Mouse (Mus musculus) cerebellum, adult 11-12 months (tissue): ENCODE measurements at regions not wholly inside any gene's neighbourhood (a gene's known extent, or its start where the extent isn't known, plus 50 kb on each side); places are given as distances from the start of the nearest gene placed in this dataset.

Source experiments
- DNase-seq: peaks from one replicate; pipeline ENCODE4 v3.0.0; 2022

- no peak for DNase-seq
Measured at GRCm38 (mm10) chr9:46509896-46510295, 190.1 kb upstream of the 4931429L15Rik start.

- DNase-seq = no peak
Measured at GRCm38 (mm10) chr9:46509458-46509857, 189.7 kb upstream of the 4931429L15Rik start.

- peak; percentile 77 for DNase-seq
Measured at GRCm38 (mm10) chr9:46507036-46507435, 187.2 kb upstream of the 4931429L15Rik start.

DNA sequence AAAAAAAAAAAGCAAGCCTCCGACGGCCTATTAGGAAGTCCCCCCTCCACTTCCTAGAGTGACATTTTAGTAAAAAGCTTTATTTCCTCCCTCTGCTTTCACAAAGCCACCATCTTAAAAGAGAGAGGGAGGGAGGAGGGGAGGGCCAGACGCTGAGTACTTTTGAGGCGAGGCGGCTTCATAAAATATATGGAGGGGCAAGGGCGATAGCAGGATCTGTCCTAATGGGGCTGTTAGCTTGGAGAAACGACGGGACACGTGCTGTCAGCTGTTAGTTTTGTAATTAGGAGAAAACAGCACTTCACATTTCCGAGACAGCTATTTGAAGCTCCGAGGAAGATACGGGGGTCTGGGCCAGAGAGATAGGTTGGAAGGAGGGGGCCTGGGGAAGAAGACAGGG, 184.8 kb upstream of the 4931429L15Rik start:
- DNase-seq = no peak

DNA sequence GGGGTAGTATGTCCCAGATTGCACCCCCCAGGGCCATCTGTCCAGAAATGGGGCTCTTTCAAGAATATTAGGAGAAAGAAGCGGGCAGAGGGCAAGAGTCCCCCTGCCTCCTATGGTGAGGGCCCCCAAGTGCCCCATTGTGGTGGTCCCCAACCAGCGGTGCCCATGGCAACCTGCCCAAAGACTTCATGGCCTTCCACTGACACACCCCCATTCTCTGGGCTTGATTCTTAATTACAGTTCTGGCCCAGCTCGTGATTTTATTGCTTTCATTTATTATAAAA, 184.3 kb upstream of the 4931429L15Rik start:
- DNase-seq = no peak

DNA sequence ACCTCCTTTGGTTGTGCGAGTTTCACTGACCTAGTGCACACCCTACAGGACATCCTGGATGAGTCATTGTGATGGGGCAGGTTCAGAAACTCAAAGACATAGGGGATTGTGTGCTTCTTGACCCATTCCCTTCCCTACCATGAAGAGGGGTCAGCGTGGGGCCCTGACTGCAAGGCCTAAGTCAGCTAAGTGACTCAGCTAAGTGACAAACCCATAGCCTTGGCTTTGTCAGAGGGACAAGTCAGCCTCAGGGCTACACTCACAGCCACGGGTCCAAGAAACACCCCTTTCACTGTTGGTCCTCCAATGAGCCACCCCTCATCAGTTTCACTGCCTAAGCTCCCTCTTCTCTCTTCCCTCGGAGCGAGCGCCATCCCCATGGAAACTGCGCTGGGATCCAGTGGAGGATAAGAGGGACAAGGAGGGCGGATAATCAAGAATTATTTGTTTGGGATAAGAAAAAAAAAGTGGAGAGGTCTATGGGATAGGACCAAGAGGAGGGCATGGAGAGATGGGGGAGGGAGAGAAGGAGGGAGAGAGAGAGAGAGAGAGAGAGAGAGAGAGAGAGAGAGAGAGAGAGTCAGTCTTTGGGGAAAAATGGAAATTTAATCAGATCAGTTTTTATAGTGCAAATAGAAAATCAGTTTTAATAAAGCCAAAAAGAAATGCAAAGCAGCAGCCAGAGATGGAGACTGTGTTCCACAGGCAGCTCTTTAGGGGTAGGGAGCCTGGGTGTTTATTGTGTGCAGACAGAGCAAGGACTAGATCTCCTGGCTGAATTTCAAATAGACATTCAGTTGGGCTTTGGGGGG, 183.7 kb upstream of the 4931429L15Rik start:
- no peak for DNase-seq

- no peak for DNase-seq
Measured at GRCm38 (mm10) chr9:46499426-46499825, 179.6 kb upstream of the 4931429L15Rik start.

DNA sequence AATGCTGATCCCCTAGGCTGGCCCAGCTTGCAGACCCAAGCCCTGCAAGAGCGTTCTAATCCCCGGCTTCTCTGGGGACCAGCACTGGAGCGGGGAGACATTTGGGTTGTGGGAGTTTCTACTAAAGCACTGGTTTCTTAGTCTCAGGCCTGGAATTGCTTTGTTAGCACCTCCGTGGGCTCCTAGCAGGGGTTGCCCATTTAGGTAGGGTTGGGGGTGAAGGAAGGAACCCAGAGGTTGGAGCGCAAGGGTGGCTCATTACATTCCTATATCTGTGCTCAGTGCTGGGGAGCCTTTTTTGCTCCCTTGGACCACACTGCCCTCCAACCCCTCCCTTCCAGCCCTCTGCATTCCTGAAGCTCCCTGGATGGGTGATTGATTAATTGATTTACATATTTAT, 179.1 kb upstream of the 4931429L15Rik start:
- DNase-seq = no peak

- DNase-seq = no peak
Measured at GRCm38 (mm10) chr9:46495276-46495675, 175.5 kb upstream of the 4931429L15Rik start.

GRCm38 (mm10) chr9:46482859-46483443, 163.2 kb upstream of the 4931429L15Rik start:
- DNase-seq = no peak

GRCm38 (mm10) chr9:46482034-46482858, 162.5 kb upstream of the 4931429L15Rik start:
- DNase-seq = no peak

GRCm38 (mm10) chr9:46481491-46481890, 161.7 kb upstream of the 4931429L15Rik start:
- DNase-seq = no peak

- peak; percentile 84 for DNase-seq
Measured at GRCm38 (mm10) chr9:46480080-46480690, 160.4 kb upstream of the 4931429L15Rik start.

GRCm38 (mm10) chr9:46478611-46479010, 158.8 kb upstream of the 4931429L15Rik start:
- DNase-seq = no peak

DNA sequence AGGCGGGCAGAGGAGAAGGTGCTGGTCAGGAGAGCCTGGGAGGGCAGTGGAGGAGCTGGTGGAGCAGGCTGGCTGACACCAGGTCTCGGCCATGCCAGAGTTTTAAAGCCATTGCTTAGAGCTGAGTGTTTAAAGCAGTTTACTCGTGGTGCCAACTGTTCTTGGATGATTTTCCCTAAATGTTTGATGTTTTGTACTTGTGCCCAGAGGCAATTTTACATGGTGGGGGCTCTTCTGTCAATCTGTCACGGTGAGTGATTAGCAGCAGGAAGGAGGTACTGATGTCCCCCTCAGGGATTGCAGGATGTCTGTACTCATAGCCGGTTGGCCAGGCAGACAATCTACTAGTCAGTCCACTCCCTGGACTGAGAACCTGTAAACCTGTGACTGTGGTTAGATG, 156.7 kb upstream of the 4931429L15Rik start:
- DNase-seq = no peak

DNA sequence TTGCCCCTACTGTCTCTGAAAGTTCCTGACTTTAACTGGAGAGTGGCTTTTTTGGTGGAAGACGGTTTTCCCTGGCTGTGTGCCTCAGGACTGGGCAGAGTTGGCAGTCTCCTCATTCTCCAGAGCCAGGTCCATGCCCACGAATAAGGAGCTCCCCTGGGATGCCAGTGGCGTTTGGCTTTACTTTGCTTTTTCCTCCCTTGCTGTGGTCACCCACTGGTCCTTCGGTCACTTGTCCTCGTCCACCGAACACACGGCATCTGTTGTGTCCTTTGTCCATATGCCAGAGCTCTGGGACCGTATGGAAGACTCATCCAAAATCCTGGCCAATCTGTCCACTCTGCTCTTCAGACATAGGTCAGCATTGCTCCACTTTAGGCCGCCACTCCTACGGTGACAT, 153.9 kb upstream of the 4931429L15Rik start:
- DNase-seq = peak; percentile 85

DNA sequence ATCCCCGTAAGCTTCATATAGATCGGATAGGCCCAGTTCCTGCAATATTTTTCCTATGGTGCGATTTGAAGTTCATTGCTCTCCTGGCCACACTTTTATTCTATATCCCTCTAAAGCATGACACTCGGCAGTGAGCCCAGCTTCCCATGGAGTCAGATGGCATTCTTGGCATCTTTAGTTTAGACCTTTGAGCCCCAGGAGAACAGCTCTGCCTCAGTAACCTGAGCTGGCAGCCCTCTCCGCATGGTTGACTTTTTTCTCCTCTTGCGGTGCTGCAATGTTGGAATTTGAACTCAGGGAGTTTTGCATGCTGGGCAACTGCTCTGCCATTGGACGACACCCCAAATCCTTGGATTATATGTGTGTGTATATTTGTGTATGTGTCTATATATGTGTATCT, 149.7 kb upstream of the 4931429L15Rik start:
- peak; percentile 71 for DNase-seq

DNA sequence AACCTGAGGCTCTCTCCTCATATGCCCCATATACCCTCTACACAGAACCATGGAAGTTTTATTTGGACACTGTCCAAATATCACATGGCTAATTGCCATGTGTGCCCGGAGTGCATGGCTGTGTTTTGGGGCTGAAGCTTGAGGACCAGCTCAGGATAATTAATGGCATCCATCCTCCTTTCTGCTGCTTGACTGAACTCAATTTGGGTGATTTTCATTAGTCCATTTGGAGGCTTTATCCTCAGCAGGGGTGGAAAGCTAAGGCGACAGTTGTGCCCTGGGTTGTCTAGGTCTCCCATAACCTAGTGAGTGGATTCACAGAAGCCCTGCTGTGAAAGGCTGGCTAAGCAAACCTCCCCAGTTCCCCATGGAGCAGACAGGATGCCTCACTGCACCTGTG, 148.5 kb upstream of the 4931429L15Rik start:
- no peak for DNase-seq

DNA sequence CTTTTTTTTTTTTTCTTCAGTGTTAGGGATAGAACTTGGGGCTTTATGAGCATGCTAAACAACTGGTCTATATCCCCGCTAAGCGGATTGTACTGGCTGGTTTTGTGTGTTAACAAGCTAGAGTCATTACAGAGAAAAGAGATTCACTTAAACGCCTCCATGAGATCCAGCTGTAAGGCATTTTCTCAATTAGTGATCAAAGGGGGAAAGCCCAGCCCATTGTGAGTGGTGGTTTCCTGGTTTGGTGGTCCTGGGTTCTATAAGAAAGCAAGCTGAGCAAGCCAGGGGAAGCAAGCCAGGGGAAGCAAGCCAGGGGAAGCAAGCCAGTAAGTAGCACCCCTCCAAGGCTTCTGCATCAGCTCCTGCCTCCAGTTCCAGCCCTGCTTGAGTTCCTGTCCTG, 147.9 kb upstream of the 4931429L15Rik start:
- DNase-seq = no peak

GRCm38 (mm10) chr9:46462681-46463080, 142.9 kb upstream of the 4931429L15Rik start:
- DNase-seq = no peak

DNA sequence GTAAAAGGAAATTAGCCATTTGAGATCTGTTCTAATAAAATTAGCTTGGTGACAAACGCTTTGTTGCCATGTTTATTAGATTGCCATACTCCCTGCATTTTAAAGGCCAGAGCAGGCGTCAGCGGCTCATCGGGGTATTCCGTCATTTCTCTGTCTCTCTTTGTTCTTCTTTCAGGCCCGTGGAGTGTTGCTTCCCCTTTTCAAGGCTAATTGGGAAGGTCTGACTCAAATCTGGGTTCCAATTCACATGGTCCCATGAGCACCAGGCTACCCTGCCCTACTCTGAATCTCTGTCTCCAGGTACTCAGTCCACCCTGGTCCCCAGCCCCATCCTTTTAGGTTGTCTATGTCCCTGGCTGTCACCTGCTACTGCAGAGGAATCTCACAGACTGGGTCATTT, 138.2 kb upstream of the 4931429L15Rik start:
- no peak for DNase-seq

DNA sequence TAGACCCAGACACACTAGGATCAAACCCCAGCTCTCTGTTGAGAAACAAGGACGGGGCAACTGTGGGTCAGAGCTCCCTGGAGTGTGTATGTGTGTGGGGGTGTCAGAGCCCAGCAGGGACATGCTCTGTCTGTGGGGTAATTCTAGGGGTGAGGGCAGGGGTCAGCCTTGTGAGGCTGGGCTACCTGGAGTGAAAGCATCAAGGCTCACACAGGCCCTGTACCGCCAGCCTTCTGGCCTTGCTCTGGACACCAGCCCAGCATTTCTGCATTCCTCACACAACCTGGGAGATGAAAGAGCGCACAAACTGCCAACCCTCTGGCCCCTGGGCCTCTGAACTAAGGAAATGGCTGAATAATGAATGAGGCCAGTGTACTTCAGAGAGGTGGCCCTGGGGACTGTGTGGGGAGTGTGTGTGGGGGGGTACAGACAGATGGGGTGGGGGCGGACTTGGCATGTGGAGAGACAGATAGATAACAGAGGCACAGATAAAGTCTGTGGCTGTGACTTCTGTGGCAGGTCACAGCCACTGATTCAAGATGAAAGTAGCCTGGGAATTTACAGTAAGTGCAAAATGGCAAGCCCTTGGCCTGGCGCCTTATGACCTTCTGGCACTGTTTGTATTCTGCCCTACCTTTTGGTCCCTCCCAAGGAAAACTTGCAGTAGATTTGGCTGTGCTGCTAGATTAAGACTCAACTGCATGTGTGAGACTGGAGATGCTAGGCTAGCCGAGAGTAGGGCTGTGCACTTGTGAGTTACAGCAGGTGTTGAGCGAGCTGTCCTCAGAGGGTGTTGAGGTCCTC, 135.2 kb upstream of the 4931429L15Rik start:
- no peak for DNase-seq
